Mouse (Mus musculus): ENCODE results near the gene Bsnd. TPM values are rescaled to one million over a fixed set of nuclear protein-coding genes. Genes with fewer than 3 reads are reported as not detected.

The Bsnd gene
- total RNA-seq (2012; rRNA removed), result 0.50 and 0.59 TPM in 2 replicates
- 1.8 TPM in 2 replicates for total RNA-seq (2014; rRNA removed)
- 2.9 and 3.0 TPM in 2 replicates for polyA plus RNA-seq (2012; ENCODE audit: insufficient read length, low read depth)

DNA sequence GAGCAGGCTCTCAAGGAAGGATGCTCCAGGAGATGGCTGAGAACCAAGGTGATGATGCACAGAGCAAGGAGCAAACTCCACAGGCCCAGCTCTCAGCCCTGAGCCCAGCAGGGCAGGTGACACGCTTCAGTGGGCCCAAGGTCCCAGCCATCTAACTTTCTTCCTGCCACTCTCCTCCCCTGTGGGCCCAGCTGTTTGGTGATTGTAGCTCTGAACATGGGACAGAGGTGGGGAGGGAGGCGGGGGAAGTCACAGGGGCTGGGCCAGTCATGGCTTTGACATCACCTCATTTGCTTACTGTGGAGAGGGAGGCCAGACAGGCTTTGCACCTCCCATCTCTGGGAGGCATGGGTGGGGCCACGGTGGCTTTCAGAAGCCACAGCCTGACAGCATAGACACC lies at the start of gene Bsnd:
Bsnd (minus strand) TSS at position 168 of the 400 bp plus-strand sequence.
- in situ Hi-C loops (cut with MboI; ENCODE audit: low pct_ligation_motif_present, low pct_unique_long_range_greater_than_20kb, low sequenced_read_pairs), result loop anchor here (5.0 kb wide), 1 partner anchor 35 kb away; no protein-coding TSS in a partner anchor

DNA sequence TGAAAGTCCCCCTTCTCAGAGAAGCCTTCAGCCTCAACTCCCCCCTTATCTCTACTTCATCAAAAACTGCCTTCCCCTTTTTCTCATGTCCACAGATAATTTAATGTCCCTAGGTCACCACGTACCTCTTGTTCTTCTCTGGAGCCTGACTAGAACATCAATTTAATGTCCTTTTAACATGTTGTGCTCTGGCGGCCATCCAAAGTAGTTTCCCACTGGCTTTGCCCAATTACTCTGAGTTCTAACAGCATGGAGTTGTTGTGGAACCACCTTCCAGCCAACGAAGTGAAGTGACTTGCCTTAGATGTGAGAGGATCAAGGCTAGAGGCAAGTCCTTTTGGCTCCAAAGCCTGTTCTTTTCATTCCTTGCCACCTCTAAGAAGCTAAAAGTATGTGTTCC lies 49.4 kb upstream of the Bsnd start:
- in situ Hi-C loops (cut with MboI; ENCODE audit: low pct_ligation_motif_present, low pct_unique_long_range_greater_than_20kb, low sequenced_read_pairs), result no loop called here
- DNase-seq (ENCODE audit: extremely low read depth), result no peak

More for the DNA sequence above, at the start of gene Bsnd:
- Histone ChIP-seq H3K36me3 (replicated peaks in 1 of 2; ENCODE audit: control insufficient read depth in 1 of 2, insufficient read depth in 1 of 2, low read length in 1 of 2) (no peaks in the 10 kb centered on the region), H3K4me2 (ENCODE audit: insufficient read depth, low read depth, poor library complexity, severe bottlenecking) (0 out of 2 replicates have a peak within 1 kb of the TSS, but pooled peaks have one; percentile 3), H3K9me3 (replicated peaks; ENCODE audit: low read length) (no peaks in the 10 kb centered on the region), H3K9ac (ENCODE audit: insufficient read depth, low read depth) (no peak within 1 kb of the TSS), H3K27ac (ENCODE audit: insufficient read depth, low read depth) (no peak within 1 kb of the TSS), H3K4me3 (replicated peaks in 1 of 3; ENCODE audit: low read depth in 2 of 3, low read length in 2 of 3, poor library complexity in 1 of 3) (peak within 1 kb of the TSS in 2 of 3 experiments; percentile 28 to 51), H3K4me1 (ENCODE audit: control insufficient read depth in 1 of 2, insufficient read depth in 2 of 2) (peaks cover 15 to 39% of the 10 kb centered on the region in 2 experiments), H3K79me2 (replicated peaks; ENCODE audit: control insufficient read depth, extremely low read depth, insufficient read depth, poor library complexity, severe bottlenecking) (no peaks in the 10 kb centered on the region), H3K27me3 (replicated peaks) (peaks cover 37% of the 10 kb centered on the region)
- no peak for TF ChIP-seq UBTF (IDR thresholded peaks at IDR 0.05; ENCODE audit: low read depth, low read length)
- TF ChIP-seq POLR2A (IDR thresholded peaks at IDR 0.05; ENCODE audit: low read depth, low read length), result 0 out of 2 replicates have a peak, but pooled peaks have one; percentile 28
- no peak for TF ChIP-seq ZC3H11A (IDR thresholded peaks at IDR 0.05; ENCODE audit: low read depth, low read length)
- peak; percentile 32; the same call in 1 of the 2 replicates for TF ChIP-seq IRF4 (IDR thresholded peaks at IDR 0.05; ENCODE audit: low read depth, low read length)
- TF ChIP-seq SIN3A (IDR thresholded peaks at IDR 0.05; ENCODE audit: low read length), result peak; percentile 75
- TF ChIP-seq SMC3 (IDR thresholded peaks at IDR 0.05; ENCODE audit: low read depth, low read length), result no peak
- no peak for TF ChIP-seq ZKSCAN1 (IDR thresholded peaks at IDR 0.05; ENCODE audit: borderline replicate concordance, low read depth, low read length)
- TF ChIP-seq CHD2 (IDR thresholded peaks at IDR 0.05; ENCODE audit: low read length), result no peak
- peak; percentile 50; the same call in 1 of the 2 replicates for TF ChIP-seq TCF12 (IDR thresholded peaks at IDR 0.05; ENCODE audit: low read depth, low read length)
- TF ChIP-seq HCFC1 (IDR thresholded peaks at IDR 0.05; ENCODE audit: low read depth, low read length), result 0 out of 2 replicates have a peak, but pooled peaks have one; percentile 25
- TF ChIP-seq ETS1 (conservative IDR thresholded peaks at IDR 0.05; ENCODE audit: low read depth, low read length), result peak; percentile 70
- no peak for TF ChIP-seq RCOR1 (conservative IDR thresholded peaks at IDR 0.05; ENCODE audit: low read depth, low read length)
- TF ChIP-seq USF1 (IDR thresholded peaks at IDR 0.05; ENCODE audit: low read depth, low read length), result no peak
- TF ChIP-seq TBP (conservative IDR thresholded peaks at IDR 0.05; ENCODE audit: low read depth, low read length), result no peak
- TF ChIP-seq CTCF (conservative IDR thresholded peaks at IDR 0.05 in 1 of 2, IDR thresholded peaks at IDR 0.05 in 1 of 2; ENCODE audit: low read depth in 2 of 2, low read length in 2 of 2), result no peak
- TF ChIP-seq MYC (IDR thresholded peaks at IDR 0.05; ENCODE audit: low read depth, low read length), result no peak
- TF ChIP-seq POLR2AphosphoS2 (IDR thresholded peaks at IDR 0.05; ENCODE audit: low read depth, low read length), result no peak
- no peak; the same call in 1 of the 2 replicates for TF ChIP-seq EP300 (IDR thresholded peaks at IDR 0.05; ENCODE audit: low read length)
- no peak for TF ChIP-seq USF2 (conservative IDR thresholded peaks at IDR 0.05; ENCODE audit: low read depth, low read length)
- TF ChIP-seq BHLHE40 (IDR thresholded peaks at IDR 0.05; ENCODE audit: low read depth, low read length), result 0 out of 2 replicates have a peak, but pooled peaks have one; percentile 24
- TF ChIP-seq CHD1 (IDR thresholded peaks at IDR 0.05; ENCODE audit: low read depth, low read length), result no peak
- TF ChIP-seq ZNF384 (IDR thresholded peaks at IDR 0.05; ENCODE audit: low read depth, low read length), result no peak
- no peak for TF ChIP-seq JUN (IDR thresholded peaks at IDR 0.05; ENCODE audit: insufficient read depth, low read depth, low read length)
- TF ChIP-seq ZMIZ1 (IDR thresholded peaks at IDR 0.05; ENCODE audit: low read depth, low read length), result no peak
- no peak for TF ChIP-seq PAX5 (IDR thresholded peaks at IDR 0.05; ENCODE audit: low read length)
- 0 out of 2 replicates have a peak, but pooled peaks have one; percentile 27 for TF ChIP-seq MXI1 (IDR thresholded peaks at IDR 0.05; ENCODE audit: low read depth, low read length)
- TF ChIP-seq MAFK (IDR thresholded peaks at IDR 0.05; ENCODE audit: insufficient replicate concordance, low read length), result no peak
- TF ChIP-seq ELF1 (IDR thresholded peaks at IDR 0.05; ENCODE audit: low read depth, low read length), result peak; percentile 45; the same call in 1 of the 2 replicates
- TF ChIP-seq KAT2A (IDR thresholded peaks at IDR 0.05; ENCODE audit: insufficient replicate concordance, low read length), result no peak
- TF ChIP-seq NRF1 (IDR thresholded peaks at IDR 0.05; ENCODE audit: low read depth, low read length), result no peak
- peak; percentile 78 for TF ChIP-seq MAZ (IDR thresholded peaks at IDR 0.05; ENCODE audit: low read depth, low read length)
- 0 out of 2 replicates have a peak, but pooled peaks have one; percentile 23 for TF ChIP-seq NELFE (IDR thresholded peaks at IDR 0.05; ENCODE audit: low read depth, low read length)
- no peak for TF ChIP-seq GABPA (IDR thresholded peaks at IDR 0.05; ENCODE audit: insufficient replicate concordance, low read depth, low read length)
- peak; percentile 52; the same call in 1 of the 2 replicates for TF ChIP-seq MAX (IDR thresholded peaks at IDR 0.05; ENCODE audit: low read length)
- TF ChIP-seq E2F4 (IDR thresholded peaks at IDR 0.05; ENCODE audit: insufficient replicate concordance, low read depth, low read length), result no peak
- no peak for TF ChIP-seq RAD21 (IDR thresholded peaks at IDR 0.05; ENCODE audit: low read depth, low read length)
- peak; percentile 45; the same call in 1 of the 2 replicates for TF ChIP-seq MEF2A (IDR thresholded peaks at IDR 0.05; ENCODE audit: borderline replicate concordance, low read depth, low read length)
- TF ChIP-seq JUND (conservative IDR thresholded peaks at IDR 0.05; ENCODE audit: low read depth, low read length), result no peak
- dilution Hi-C loops (cut with MboI; ENCODE audit: extremely low pct_ligation_motif_present, extremely low pct_unique_long_range_greater_than_20kb, low sequenced_read_pairs), result no loop called here
- DNase-seq (ENCODE audit: extremely low read depth), result peak; percentile 96

More for the DNA sequence above, 49.4 kb upstream of the Bsnd start:
- H3K9ac ChIP-seq (ENCODE audit: insufficient read depth, low read depth), result no peak overlapping the region
- H3K9me3 ChIP-seq (replicated peaks; ENCODE audit: low read length), result no peaks in the 10 kb centered on the region
- H3K27ac ChIP-seq (ENCODE audit: insufficient read depth, low read depth), result no peak overlapping the region
- peaks cover 5% of the 10 kb centered on the region for H3K27me3 ChIP-seq (replicated peaks)
- no peaks in the 10 kb centered on the region for H3K79me2 ChIP-seq (replicated peaks; ENCODE audit: control insufficient read depth, extremely low read depth, insufficient read depth, poor library complexity, severe bottlenecking)
- H3K4me2 ChIP-seq (ENCODE audit: insufficient read depth, low read depth, poor library complexity, severe bottlenecking), result no peak overlapping the region
- dilution Hi-C loops (cut with MboI; ENCODE audit: extremely low pct_ligation_motif_present, extremely low pct_unique_long_range_greater_than_20kb, low sequenced_read_pairs), result no loop called here
- no peak overlapping the region for H3K4me3 ChIP-seq (replicated peaks in 1 of 3; ENCODE audit: low read depth in 2 of 3, low read length in 2 of 3, poor library complexity in 1 of 3)
- H3K4me1 ChIP-seq (ENCODE audit: control insufficient read depth in 1 of 2, insufficient read depth in 2 of 2), result peaks cover 5 to 8% of the 10 kb centered on the region in 2 experiments; a peak in 2 of 4 replicates
- no peaks in the 10 kb centered on the region for H3K36me3 ChIP-seq (replicated peaks in 1 of 2; ENCODE audit: control insufficient read depth in 1 of 2, insufficient read depth in 1 of 2, low read length in 1 of 2)
- TF ChIP-seq MEF2A (IDR thresholded peaks at IDR 0.05; ENCODE audit: borderline replicate concordance, low read depth, low read length) (no peak), GABPA (IDR thresholded peaks at IDR 0.05; ENCODE audit: insufficient replicate concordance, low read depth, low read length) (no peak), USF2 (conservative IDR thresholded peaks at IDR 0.05; ENCODE audit: low read depth, low read length) (no peak), MAFK (IDR thresholded peaks at IDR 0.05; ENCODE audit: insufficient replicate concordance, low read length) (no peak), USF1 (IDR thresholded peaks at IDR 0.05; ENCODE audit: low read depth, low read length) (no peak), KAT2A (IDR thresholded peaks at IDR 0.05; ENCODE audit: insufficient replicate concordance, low read length) (no peak), RCOR1 (conservative IDR thresholded peaks at IDR 0.05; ENCODE audit: low read depth, low read length) (no peak)

Data from CH12.LX (cell line).